Mouse (Mus musculus) kidney, postnatal 0 days (tissue): ENCODE results near the gene Vrk2. TPM values are rescaled to one million over a fixed set of nuclear protein-coding genes. Genes with fewer than 3 reads are reported as not detected.

Source experiments
- ATAC-seq: fragments of 200-750 bp; cut with Nextera tagmentation; replicated peaks from 2 replicates; pipeline ENCODE4 v1.8.0; 2017; ENCODE audit warnings: low read depth, moderate number of reproducible peaks, moderate TSS enrichment, moderate library complexity; ENCODE audit not compliant: low FRiP score
- DNase-seq: peaks from one replicate; pipeline ENCODE4 v3.0.0-alpha.2; 2016; ENCODE audit warnings: low spot score
- H3K27ac ChIP-seq: fragments of 300-500 bp; sonication (generic); 2 replicates; pipeline ENCODE4 v1.5.1; 2014; ENCODE audit warnings: mild to moderate bottlenecking
- H3K27me3 ChIP-seq: fragments of 300-500 bp; sonication (generic); 2 replicates; pipeline ENCODE4 v1.6.1; 2014; ENCODE audit warnings: low read length, mixed read lengths; ENCODE audit not compliant: insufficient read depth
- H3K36me3 ChIP-seq: fragments of 300-500 bp; sonication (generic); 2 replicates; pipeline ENCODE4 v1.6.1; 2014; ENCODE audit warnings: low read length, mixed read lengths; ENCODE audit not compliant: insufficient read depth
- H3K4me1 ChIP-seq: fragments of 300-500 bp; sonication (generic); replicated peaks from 2 replicates; pipeline ENCODE4 v1.6.1; 2014; ENCODE audit warnings: antibody characterized with exemption, low read length, mixed read lengths; ENCODE audit not compliant: insufficient read depth
- H3K4me2 ChIP-seq: fragments of 300-500 bp; sonication (generic); 2 replicates; pipeline ENCODE4 v1.6.1; 2014; ENCODE audit warnings: mild to moderate bottlenecking, low read length, moderate library complexity, mixed read lengths
- H3K4me3 ChIP-seq: fragments of 300-500 bp; sonication (generic); replicated peaks from 2 replicates; pipeline ENCODE4 v1.5.1; 2014; ENCODE audit warnings: low read depth, low read length
- H3K9ac ChIP-seq: fragments of 300-500 bp; sonication (generic); 2 replicates; pipeline ENCODE4 v1.6.1; 2014; ENCODE audit warnings: low read depth, low read length
- H3K9me3 ChIP-seq: fragments of 300-500 bp; sonication (generic); replicated peaks from 2 replicates; pipeline ENCODE4 v1.6.1; 2016; ENCODE audit warnings: low read length, inconsistent platforms, mixed read lengths
- CTCF ChIP-seq: IDR thresholded peaks from 2 replicates; pipeline ENCODE4 v1.5.1; 2016; ENCODE audit warnings: antibody characterized with exemption, low read depth, mild to moderate bottlenecking, moderate library complexity
- WGBS: fragments of 180-500 bp; shearing (Covaris S2); extraction: QIAGEN DNeasy Blood & Tissue Kit; methylation state at CpG from one replicate; pipeline ENCODE4 v1.1.7; 2014; 5-methylcytosine and 5-hydroxymethylcytosine counted together
- polyA plus RNA-seq: library from polyadenylated mRNA; unstranded; fragments of >200 nt; fragmentation: Nextera tagmentation; extraction: Ambion mirVana; gene quantifications from 2 replicates; pipeline ENCODE4 v1.2.1, GENCODE M21; 2015

Vrk2 gene
- 14.1 and 15.1 TPM in 2 replicates for polyA plus RNA-seq

- Histone ChIP-seq H3K27me3 (no peaks in the 10 kb centered on the region), H3K9me3 (no peaks in the 10 kb centered on the region), H3K36me3 (no peaks in the 10 kb centered on the region), H3K4me3 (peak within 1 kb of the TSS; percentile 77), H3K4me2 (peak within 1 kb of the TSS; percentile 80), H3K4me1 (0 out of 2 replicates have a peak, but pooled peaks cover 5% of the 10 kb centered on the region), H3K9ac (peak within 1 kb of the TSS; percentile 83), H3K27ac (peak within 1 kb of the TSS; percentile 78)
- peak; percentile 99 for ATAC-seq
- TF ChIP-seq CTCF = peak; percentile 51
- WGBS = under 1% methylated on average over 60 of the region's 60 CpGs
- DNase-seq = peak; percentile 89
Observed at GRCm38 (mm10) chr11:26593061-26594059, at the start of gene Vrk2, which contains the start of gene Gm6899. Vrk2 (minus strand) TSS chr11:26593999. Gm6899 (plus strand) TSS chr11:26593241.

GRCm38 (mm10) chr11:26642141-26642540, 48.3 kb upstream of the Vrk2 start:
- DNase-seq (no peak), ATAC-seq (no peak)
- no peak overlapping the region for H3K27ac ChIP-seq
- no peaks in the 10 kb centered on the region for H3K9me3 ChIP-seq
- no peak overlapping the region for H3K4me3 ChIP-seq
- TF ChIP-seq CTCF = no peak
- WGBS = 91% methylated on average over 1 of the region's 1 CpGs
- H3K4me2 ChIP-seq = no peak overlapping the region
- H3K4me1 ChIP-seq = no peaks in the 10 kb centered on the region
- H3K9ac ChIP-seq = no peak overlapping the region
- no peaks in the 10 kb centered on the region for H3K27me3 ChIP-seq
- no peaks in the 10 kb centered on the region for H3K36me3 ChIP-seq

- ATAC-seq = no peak
Observed at GRCm38 (mm10) chr11:26640314-26640785, 46.6 kb upstream of the Vrk2 start.

DNA sequence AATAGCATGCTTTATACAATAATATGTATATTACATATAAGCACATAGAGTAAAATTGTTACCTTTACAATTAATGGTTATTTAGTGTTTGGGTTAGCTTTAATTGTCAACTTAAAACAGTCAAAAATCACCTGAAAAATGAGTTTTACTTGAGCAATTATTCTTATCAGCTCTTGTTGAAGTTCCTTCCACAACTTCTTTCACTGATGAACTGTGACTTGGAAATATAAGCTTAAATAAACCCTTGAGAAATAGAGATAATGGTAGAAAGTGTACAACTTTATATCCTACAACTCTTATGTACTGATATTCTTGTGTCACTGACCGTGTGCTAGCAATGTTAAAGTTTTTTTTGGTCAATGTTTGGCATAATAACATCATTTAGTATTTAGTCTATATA, 42.4 kb upstream of the Vrk2 start:
- no peak overlapping the region for H3K27ac ChIP-seq
- no peaks in the 10 kb centered on the region for H3K4me1 ChIP-seq
- no peak overlapping the region for H3K9ac ChIP-seq
- WGBS = 83% methylated on average over 1 of the region's 1 CpGs
- no peak overlapping the region for H3K4me2 ChIP-seq
- H3K36me3 ChIP-seq = no peaks in the 10 kb centered on the region
- no peak overlapping the region for H3K4me3 ChIP-seq
- TF ChIP-seq CTCF = no peak
- H3K9me3 ChIP-seq = no peaks in the 10 kb centered on the region
- no peak for ATAC-seq
- DNase-seq = no peak
- no peaks in the 10 kb centered on the region for H3K27me3 ChIP-seq

More at GRCm38 (mm10) chr11:26640314-26640785, 46.6 kb upstream of the Vrk2 start:
- Histone ChIP-seq H3K27me3 (no peaks in the 10 kb centered on the region), H3K4me1 (no peaks in the 10 kb centered on the region), H3K9ac (no peak overlapping the region), H3K27ac (no peak overlapping the region), H3K36me3 (no peaks in the 10 kb centered on the region), H3K4me3 (no peak overlapping the region), H3K9me3 (no peaks in the 10 kb centered on the region), H3K4me2 (no peak overlapping the region)
- WGBS = 64% methylated on average over 8 of the region's 8 CpGs
- no peak for TF ChIP-seq CTCF
- no peak for DNase-seq

GRCm38 (mm10) chr11:26622727-26623126, 28.9 kb upstream of the Vrk2 start:
- DNase-seq (no peak), ATAC-seq (no peak)
- H3K27me3 ChIP-seq = no peaks in the 10 kb centered on the region
- no peak overlapping the region for H3K4me2 ChIP-seq
- no peaks in the 10 kb centered on the region for H3K4me1 ChIP-seq
- H3K9ac ChIP-seq = no peak overlapping the region
- no peak overlapping the region for H3K4me3 ChIP-seq
- TF ChIP-seq CTCF = no peak
- no peaks in the 10 kb centered on the region for H3K36me3 ChIP-seq
- no peaks in the 10 kb centered on the region for H3K9me3 ChIP-seq
- WGBS = 74% methylated on average over 5 of the region's 5 CpGs
- H3K27ac ChIP-seq = no peak overlapping the region

- no peaks in the 10 kb centered on the region for H3K9me3 ChIP-seq
- H3K27ac ChIP-seq = no peak overlapping the region
- H3K4me2 ChIP-seq = no peak overlapping the region
- no peak overlapping the region for H3K4me3 ChIP-seq
- no peaks in the 10 kb centered on the region for H3K4me1 ChIP-seq
- no peak overlapping the region for H3K9ac ChIP-seq
- TF ChIP-seq CTCF = no peak
- H3K36me3 ChIP-seq = no peaks in the 10 kb centered on the region
- no peak for DNase-seq
- ATAC-seq = no peak
- WGBS = 85% methylated on average over 2 of the region's 2 CpGs
- H3K27me3 ChIP-seq = no peaks in the 10 kb centered on the region
Observed at GRCm38 (mm10) chr11:26618475-26619223, 24.9 kb upstream of the Vrk2 start.
